Mouse (Mus musculus) liver, adult 2 months (tissue): Measurements from ENCODE around the gene Tmem132a. TPM values are rescaled to one million over a fixed set of nuclear protein-coding genes. Genes with fewer than 3 reads are reported as not detected.

Source experiments
- DNase-seq: peaks from one replicate; pipeline ENCODE4 v3.0.0-alpha.2; 2011; ENCODE audit warnings: low read depth, low spot score; ENCODE audit errors: extremely low read depth
- H3K27ac ChIP-seq: fragments of 200-500 bp; replicated peaks from 2 replicates; pipeline ENCODE4 v1.5.1; 2012; ENCODE audit warnings: low read depth, mild to moderate bottlenecking, control low read depth, inconsistent platforms, low read length; ENCODE audit not compliant: insufficient read depth
- H3K27me3 ChIP-seq: fragments of 200-500 bp; 2 replicates; pipeline ENCODE4 v1.6.1; 2012; ENCODE audit warnings: mild to moderate bottlenecking, moderate library complexity, low read length, inconsistent platforms; ENCODE audit not compliant: control insufficient read depth, insufficient read depth
- H3K36me3 ChIP-seq: fragments of 200-500 bp; 2 replicates; pipeline ENCODE4 v1.6.1; 2012; ENCODE audit warnings: low read length, inconsistent platforms; ENCODE audit not compliant: control insufficient read depth, insufficient read depth
- H3K4me1 ChIP-seq: fragments of 200-500 bp; 2 replicates; pipeline ENCODE4 v1.6.1; 2011; ENCODE audit warnings: low read length; ENCODE audit not compliant: control insufficient read depth, insufficient read depth
- H3K4me3 ChIP-seq: fragments of 200-500 bp; 2 replicates; pipeline ENCODE4 v1.5.1; 2011; ENCODE audit warnings: low read depth, mild to moderate bottlenecking, control low read depth, low read length, moderate library complexity; ENCODE audit not compliant: insufficient read depth
- H3K79me2 ChIP-seq: fragments of 200-500 bp; 2 replicates; pipeline ENCODE4 v1.6.1; 2012; ENCODE audit warnings: inconsistent platforms, mild to moderate bottlenecking, low read length, moderate library complexity; ENCODE audit not compliant: control insufficient read depth, insufficient read depth
- H3K9ac ChIP-seq: fragments of 200-500 bp; 2 replicates; pipeline ENCODE4 v1.6.1; 2012; ENCODE audit warnings: low read depth, mild to moderate bottlenecking, control low read depth, inconsistent platforms, low read length
- CTCF ChIP-seq: fragments of 200-500 bp; IDR thresholded peaks from 2 replicates; pipeline ENCODE4 v1.5.1; 2011; ENCODE audit warnings: low read depth, low read length, control low read depth
- POLR2A ChIP-seq: fragments of 200-500 bp; IDR thresholded peaks from 2 replicates; pipeline ENCODE4 v1.6.1; 2011; ENCODE audit warnings: low read length, control low read depth; ENCODE audit not compliant: insufficient read depth; ENCODE audit errors: extremely low read depth
- WGBS: fragments of 180-500 bp; shearing (Covaris S2); methylation state at CpG from one replicate; pipeline ENCODE4 v1.1.7; 2018; 5-methylcytosine and 5-hydroxymethylcytosine counted together
- polyA plus RNA-seq: library from polyadenylated mRNA; depleted of rRNA; stranded (reverse); fragments of >200 nt; gene quantifications from 2 replicates; pipeline ENCODE4 v1.2.3, GENCODE M21; 2012
- total RNA-seq: library from RNA; depleted of rRNA; stranded (reverse); fragments of >200 nt; gene quantifications from 2 replicates; pipeline ENCODE4 v1.2.3, GENCODE M21; 2014

Tmem132a gene
- total and polyA plus RNA-seq, 2 experiments: 0.18 to 0.75 TPM

DNA sequence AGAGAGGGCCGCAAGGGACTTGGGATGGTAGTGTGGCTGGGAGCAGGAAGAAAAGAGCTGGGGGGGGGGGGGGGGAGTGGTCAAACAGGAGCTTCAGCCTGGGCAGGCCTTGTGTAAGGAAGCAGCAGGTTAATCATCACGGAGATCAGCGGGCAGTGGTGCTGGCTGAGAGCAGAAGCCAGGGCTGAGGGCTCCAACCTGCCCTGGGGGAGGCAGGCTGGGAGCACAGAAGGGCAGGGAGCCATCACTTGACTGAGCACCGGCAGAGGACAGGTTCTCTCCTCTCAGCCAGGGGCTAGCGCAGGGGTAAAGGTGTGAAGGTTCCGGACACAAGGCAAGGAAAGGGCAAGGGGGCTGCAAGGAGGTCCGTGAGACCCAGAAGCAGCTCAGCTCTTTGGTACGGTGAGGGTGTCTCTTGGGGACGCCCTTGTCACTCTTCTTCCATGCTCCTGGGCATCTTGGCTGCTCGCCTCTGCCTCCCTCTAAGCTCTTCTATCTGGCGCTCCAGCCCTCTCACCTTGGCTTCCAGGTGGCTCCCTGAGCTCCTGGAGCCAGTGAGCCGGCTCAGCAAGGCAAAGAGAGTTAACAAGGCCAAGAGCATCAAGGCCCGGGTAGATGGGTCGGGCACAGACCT lies 1.7 kb upstream of the Tmem132a start:
- no peak for DNase-seq
- no peak overlapping the region for H3K9ac ChIP-seq
- H3K4me3 ChIP-seq: no peak overlapping the region
- H3K36me3 ChIP-seq: peaks cover 17% of the 10 kb centered on the region
- no peaks in the 10 kb centered on the region for H3K27me3 ChIP-seq
- TF ChIP-seq POLR2A (no peak), CTCF (no peak)
- 88% methylated on average over 14 of the region's 14 CpGs for WGBS
- H3K4me1 ChIP-seq: no peaks in the 10 kb centered on the region
- no peaks in the 10 kb centered on the region for H3K79me2 ChIP-seq
- no peak overlapping the region for H3K27ac ChIP-seq

DNA sequence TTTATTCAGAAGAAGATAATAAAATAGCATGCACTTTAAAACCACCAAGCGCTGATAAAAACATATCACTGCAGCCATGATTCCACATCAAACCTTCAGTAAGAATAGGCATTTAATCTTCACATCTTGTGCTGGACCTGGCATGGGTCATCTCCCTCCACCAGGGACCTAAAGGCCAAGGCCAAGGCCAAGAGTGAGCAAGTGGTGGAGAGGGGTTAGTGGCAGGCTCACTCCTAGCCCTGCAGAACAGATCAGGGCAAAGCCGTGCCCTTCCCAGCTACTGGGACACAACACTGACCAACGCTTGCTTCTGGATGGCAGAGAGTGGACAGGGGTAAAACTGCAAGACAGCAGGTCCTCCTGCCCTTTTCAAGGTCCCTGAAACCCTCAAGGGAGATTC lies 936 bp upstream of the Tmem132a start:
- Histone ChIP-seq H3K36me3 (peaks cover 17% of the 10 kb centered on the region), H3K4me1 (no peaks in the 10 kb centered on the region), H3K27ac (no peak overlapping the region), H3K27me3 (no peaks in the 10 kb centered on the region), H3K4me3 (no peak overlapping the region), H3K9ac (no peak overlapping the region), H3K79me2 (no peaks in the 10 kb centered on the region)
- 95% methylated on average over 3 of the region's 3 CpGs for WGBS
- no peak for DNase-seq
- TF ChIP-seq CTCF (no peak), POLR2A (no peak)

DNA sequence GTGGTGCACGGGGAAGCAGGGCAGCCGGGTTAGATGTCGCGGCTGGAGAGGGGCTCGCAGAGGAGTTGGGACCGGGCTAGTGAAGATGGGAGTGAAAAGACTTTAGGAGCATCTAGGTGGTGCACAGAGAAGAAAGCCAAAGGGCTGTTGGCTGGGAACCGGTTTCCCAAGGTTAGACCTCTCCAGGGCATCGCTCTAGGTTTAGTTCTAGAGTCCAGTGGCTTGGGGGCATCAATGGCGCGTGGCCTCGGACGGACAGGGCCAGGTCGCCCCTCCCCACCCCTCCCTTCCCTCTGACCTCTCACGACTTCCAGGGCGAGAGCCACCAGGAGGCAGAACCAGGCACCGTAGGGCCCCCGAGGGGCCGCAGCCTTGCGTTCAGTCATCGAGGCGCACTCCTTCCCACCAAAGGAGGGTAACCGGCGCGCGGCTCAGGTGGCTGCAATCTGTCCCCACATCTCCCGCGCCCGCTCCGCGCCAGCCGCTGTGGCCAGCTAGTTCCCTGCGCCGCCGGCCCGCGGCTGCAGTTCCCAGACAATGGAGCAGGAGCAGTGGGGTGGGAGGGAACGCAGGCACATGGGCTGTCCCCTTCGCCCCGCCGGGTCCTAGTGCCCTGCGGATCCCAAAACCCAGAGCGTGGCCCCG lies 377 bp downstream of the Tmem132a start:
- H3K4me3 ChIP-seq: peak overlapping the region; percentile 68
- no peaks in the 10 kb centered on the region for H3K79me2 ChIP-seq
- H3K9ac ChIP-seq: peak overlapping the region; percentile 61
- no peak overlapping the region for H3K27ac ChIP-seq
- WGBS: 2% methylated on average over 43 of the region's 43 CpGs
- 0 out of 2 replicates have a peak, but pooled peaks have one; percentile 9 for TF ChIP-seq POLR2A
- TF ChIP-seq CTCF: no peak
- H3K27me3 ChIP-seq: no peaks in the 10 kb centered on the region
- peaks cover 17% of the 10 kb centered on the region for H3K36me3 ChIP-seq
- DNase-seq: peak; percentile 20
- H3K4me1 ChIP-seq: no peaks in the 10 kb centered on the region

DNA sequence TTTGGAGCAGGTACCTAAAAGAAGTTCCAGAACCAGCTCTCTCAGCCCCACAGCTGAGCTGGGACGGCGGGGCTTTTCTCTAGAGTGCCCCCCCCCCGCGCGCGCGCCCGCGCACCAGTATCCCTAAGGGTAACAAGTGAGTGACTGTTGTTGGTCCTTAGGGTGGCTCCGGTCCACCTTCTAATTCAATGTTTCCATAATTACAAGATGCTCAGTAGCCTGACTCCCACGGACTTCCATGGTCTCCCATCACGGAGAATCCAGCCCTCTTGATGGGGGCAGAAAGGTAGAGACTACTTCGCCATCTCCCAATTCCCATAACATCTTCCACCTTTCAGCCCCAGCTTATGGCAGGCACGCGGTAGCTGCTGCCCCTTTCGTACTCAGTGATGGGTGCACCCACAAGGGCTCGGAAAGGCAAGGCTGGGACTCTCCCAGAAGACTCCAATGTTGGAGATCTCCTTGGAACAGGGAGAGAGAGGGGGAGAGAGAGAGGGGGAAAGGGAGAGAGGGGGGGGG lies 1.1 kb downstream of the Tmem132a start:
- TF ChIP-seq CTCF (no peak), POLR2A (no peak)
- 7% methylated on average over 17 of the region's 17 CpGs for WGBS
- H3K9ac ChIP-seq: no peak overlapping the region

DNA sequence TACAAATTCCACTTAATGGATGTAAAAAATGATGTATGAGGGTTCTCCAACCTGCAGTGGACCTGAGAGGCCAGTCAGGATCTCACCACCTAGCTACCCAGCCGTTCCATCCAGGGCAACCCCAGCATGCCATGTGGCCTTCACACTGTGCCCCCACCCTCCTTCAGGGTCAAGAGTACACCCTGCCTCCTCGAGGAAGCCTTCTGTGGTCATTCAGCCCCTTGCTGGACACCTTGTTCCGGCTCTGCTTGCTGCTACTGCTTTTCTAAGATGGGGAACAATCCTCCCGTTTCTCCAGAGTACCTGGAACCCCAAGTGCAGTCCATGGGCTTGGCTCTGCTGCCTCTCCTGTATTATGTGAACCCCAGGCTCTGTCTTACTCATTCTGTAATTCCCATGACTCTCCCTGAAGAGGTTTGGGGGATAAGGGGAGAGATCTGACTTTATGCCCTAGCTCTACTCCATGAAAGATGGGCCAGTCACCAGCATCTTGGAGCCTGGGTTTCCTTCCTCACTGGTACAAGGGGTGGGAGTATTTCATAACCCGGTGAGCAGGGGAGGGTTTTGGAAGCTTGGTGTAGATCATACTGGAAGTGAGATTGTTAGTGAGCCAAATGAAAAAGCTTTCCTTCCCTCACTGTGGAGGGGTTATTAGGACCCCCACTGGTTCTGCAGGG lies 1.7 kb downstream of the Tmem132a start:
- H3K27me3 ChIP-seq: no peaks in the 10 kb centered on the region
- no peak for DNase-seq
- no peak overlapping the region for H3K9ac ChIP-seq
- 44% methylated on average over 5 of the region's 5 CpGs for WGBS
- no peak overlapping the region for H3K4me3 ChIP-seq
- peaks cover 5% of the 10 kb centered on the region for H3K36me3 ChIP-seq
- TF ChIP-seq CTCF (no peak), POLR2A (no peak)
- no peaks in the 10 kb centered on the region for H3K79me2 ChIP-seq
- H3K27ac ChIP-seq: no peak overlapping the region
- H3K4me1 ChIP-seq: no peaks in the 10 kb centered on the region

More for the DNA sequence above, 1.1 kb downstream of the Tmem132a start:
- peaks cover 11% of the 10 kb centered on the region for H3K36me3 ChIP-seq
- H3K4me3 ChIP-seq: no peak overlapping the region
- no peak overlapping the region for H3K27ac ChIP-seq
- H3K79me2 ChIP-seq: no peaks in the 10 kb centered on the region
- no peak for DNase-seq
- no peaks in the 10 kb centered on the region for H3K4me1 ChIP-seq
- H3K27me3 ChIP-seq: no peaks in the 10 kb centered on the region

DNA sequence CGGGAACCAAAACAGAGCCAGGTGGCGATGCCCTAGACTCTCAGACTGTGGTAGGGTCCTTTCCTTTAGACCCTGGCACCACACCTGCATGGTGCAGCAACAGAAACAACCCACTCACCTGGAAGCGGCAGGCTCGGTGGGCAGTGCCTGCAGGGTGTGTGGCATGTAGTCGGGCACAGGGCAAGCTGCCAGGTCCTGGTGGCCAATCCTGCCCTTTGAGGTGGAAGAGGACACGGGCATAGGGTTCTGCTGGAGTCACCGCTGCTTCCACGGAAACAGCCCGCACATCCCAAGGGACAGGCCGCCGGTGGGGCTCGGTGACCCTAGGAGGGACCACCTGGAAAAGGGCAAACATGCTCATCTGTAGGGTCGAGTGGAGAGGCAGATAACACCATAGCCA lies 3.4 kb downstream of the Tmem132a start:
- Histone ChIP-seq H3K9ac (no peak overlapping the region), H3K4me3 (no peak overlapping the region), H3K36me3 (no peaks in the 10 kb centered on the region), H3K27ac (no peak overlapping the region), H3K27me3 (no peaks in the 10 kb centered on the region), H3K4me1 (no peaks in the 10 kb centered on the region), H3K79me2 (no peaks in the 10 kb centered on the region)
- 93% methylated on average over 13 of the region's 13 CpGs for WGBS
- DNase-seq: no peak
- TF ChIP-seq POLR2A: no peak
- TF ChIP-seq CTCF: no peak
